Mouse (Mus musculus) liver, embryonic 12.5 days (tissue): ENCODE measurements around the gene Trip10. TPM values are rescaled to one million over a fixed set of nuclear protein-coding genes. Genes with fewer than 3 reads are reported as not detected.

Source experiments
- ATAC-seq: fragments of 200-750 bp; cut with Nextera tagmentation; 2 replicates; pipeline ENCODE4 v1.8.0; 2017; ENCODE audit warnings: moderate number of reproducible peaks, mild to moderate bottlenecking, moderate library complexity
- H3K27ac ChIP-seq: fragments of 300-500 bp; sonication (generic); 2 replicates; pipeline ENCODE4 v1.5.1; 2016; ENCODE audit warnings: mild to moderate bottlenecking
- H3K27me3 ChIP-seq: fragments of 300-500 bp; sonication (generic); replicated peaks from 2 replicates; pipeline ENCODE4 v1.6.1; 2016; ENCODE audit warnings: mild to moderate bottlenecking, moderate library complexity
- H3K36me3 ChIP-seq: fragments of 300-500 bp; sonication (generic); 2 replicates; pipeline ENCODE4 v1.6.1; 2016; ENCODE audit warnings: mild to moderate bottlenecking, moderate library complexity
- H3K4me1 ChIP-seq: fragments of 300-500 bp; sonication (generic); 2 replicates; pipeline ENCODE4 v1.6.1; 2016
- H3K4me2 ChIP-seq: fragments of 300-500 bp; sonication (generic); 2 replicates; pipeline ENCODE4 v1.6.1; 2016; ENCODE audit warnings: mild to moderate bottlenecking, moderate library complexity
- H3K4me3 ChIP-seq: fragments of 300-500 bp; sonication (generic); 2 replicates; pipeline ENCODE4 v1.5.1; 2016; ENCODE audit warnings: mild to moderate bottlenecking, moderate library complexity
- H3K9ac ChIP-seq: fragments of 300-500 bp; sonication (generic); 2 replicates; pipeline ENCODE4 v1.6.1; 2016; ENCODE audit warnings: mild to moderate bottlenecking, moderate library complexity
- H3K9me3 ChIP-seq: fragments of 300-500 bp; sonication (generic); replicated peaks from 2 replicates; pipeline ENCODE4 v1.6.1; 2016; ENCODE audit warnings: mild to moderate bottlenecking, moderate library complexity
- WGBS: fragments of 180-500 bp; shearing (Covaris S2); methylation state at CpG from one replicate; pipeline ENCODE4 v1.1.7; 2016; ENCODE audit not compliant: insufficient replicate concordance; 5-methylcytosine and 5-hydroxymethylcytosine counted together
- polyA plus RNA-seq: library from polyadenylated mRNA; unstranded; fragments of >200 nt; fragmentation: Nextera tagmentation; extraction: Ambion mirVana; gene quantifications from 2 replicates; pipeline ENCODE4 v1.2.1, GENCODE M21; 2016

The Trip10 gene
- polyA plus RNA-seq, 1 experiment from 2014 or later, result 15.3 TPM

DNA sequence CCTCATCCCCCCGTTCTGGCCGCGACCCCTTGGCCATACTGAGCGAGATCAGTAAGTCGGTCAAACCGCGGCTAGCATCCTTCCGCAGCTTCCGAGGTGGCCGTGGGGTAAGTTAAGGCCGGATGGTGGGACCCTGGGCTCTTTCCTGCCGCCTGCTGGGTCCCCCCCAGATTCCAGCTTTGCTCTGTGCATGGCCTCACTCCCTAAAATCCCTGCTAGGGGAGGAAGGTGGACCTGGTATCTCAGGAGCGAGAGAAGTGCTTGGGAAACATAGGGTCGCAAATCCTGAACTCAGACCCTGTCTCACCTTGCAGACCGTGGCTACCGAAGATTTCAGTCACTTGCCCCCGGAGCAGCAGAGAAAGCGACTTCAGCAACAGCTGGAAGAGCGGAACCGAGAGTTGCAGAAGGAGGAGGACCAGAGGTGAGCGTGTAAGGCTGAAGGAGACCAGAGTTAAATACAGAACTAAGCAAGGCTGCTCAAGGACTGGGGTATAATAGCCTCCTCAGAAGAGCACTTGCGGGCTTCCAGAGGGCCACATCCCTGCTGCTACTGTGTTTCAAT is 7.7 kb downstream of the Trip10 start:
- no peak for ATAC-seq
- no peak overlapping the region for H3K4me2 ChIP-seq
- H3K27ac ChIP-seq, result no peak overlapping the region
- WGBS, result 84% methylated on average over 22 of the region's 22 CpGs
- H3K9ac ChIP-seq, result no peak overlapping the region
- H3K9me3 ChIP-seq, result no peaks in the 10 kb centered on the region
- H3K27me3 ChIP-seq, result no peaks in the 10 kb centered on the region
- H3K4me3 ChIP-seq, result no peak overlapping the region
- H3K4me1 ChIP-seq, result peaks cover 6% of the 10 kb centered on the region
- H3K36me3 ChIP-seq, result peaks cover 68% of the 10 kb centered on the region

- Histone ChIP-seq H3K36me3 (peaks cover 77% of the 10 kb centered on the region), H3K4me1 (peaks cover 7% of the 10 kb centered on the region), H3K27me3 (no peaks in the 10 kb centered on the region), H3K9me3 (no peaks in the 10 kb centered on the region), H3K4me2 (no peak overlapping the region), H3K4me3 (no peak overlapping the region), H3K27ac (no peak overlapping the region), H3K9ac (no peak overlapping the region)
- no peak for ATAC-seq
- 82% methylated on average over 3 of the region's 3 CpGs for WGBS
These were observed 8.9 kb downstream of the Trip10 start for GRCm38 (mm10) chr17:57258191-57258590.

DNA sequence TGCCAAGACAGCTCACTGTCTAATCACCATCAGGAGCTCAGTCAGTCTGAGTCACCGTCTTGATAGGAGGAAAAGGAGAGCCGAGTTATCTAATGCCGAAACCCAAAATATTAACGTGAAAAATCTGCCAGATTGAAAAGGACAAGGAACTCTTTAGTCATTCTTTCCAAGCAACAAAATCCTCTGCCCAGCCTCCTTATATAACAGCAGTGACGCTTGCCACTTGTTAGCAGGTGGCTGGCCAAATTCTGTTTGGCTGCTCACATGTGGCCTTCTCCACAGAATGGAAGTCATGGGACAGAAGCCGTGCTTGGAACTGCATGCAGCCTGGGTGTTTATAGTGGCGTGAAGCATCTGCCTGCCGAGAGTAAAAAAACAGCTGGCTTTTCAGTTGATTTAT is 10.5 kb downstream of the Trip10 start:
- H3K9me3 ChIP-seq, result no peaks in the 10 kb centered on the region
- H3K9ac ChIP-seq, result no peak overlapping the region
- 82% methylated on average over 8 of the region's 8 CpGs for WGBS
- no peak overlapping the region for H3K27ac ChIP-seq
- H3K4me2 ChIP-seq, result no peak overlapping the region
- no peaks in the 10 kb centered on the region for H3K27me3 ChIP-seq
- H3K36me3 ChIP-seq, result peaks cover 63% of the 10 kb centered on the region
- H3K4me1 ChIP-seq, result peaks cover 21% of the 10 kb centered on the region
- ATAC-seq, result no peak
- no peak overlapping the region for H3K4me3 ChIP-seq

GRCm38 (mm10) chr17:57260351-57260750 is 11.1 kb downstream of the Trip10 start:
- peaks cover 57% of the 10 kb centered on the region for H3K36me3 ChIP-seq
- no peak overlapping the region for H3K4me3 ChIP-seq
- no peak overlapping the region for H3K27ac ChIP-seq
- no peak for ATAC-seq
- H3K4me1 ChIP-seq, result peaks cover 27% of the 10 kb centered on the region
- no peak overlapping the region for H3K9ac ChIP-seq
- 82% methylated on average over 9 of the region's 9 CpGs for WGBS
- H3K4me2 ChIP-seq, result no peak overlapping the region
- H3K9me3 ChIP-seq, result no peaks in the 10 kb centered on the region
- H3K27me3 ChIP-seq, result no peaks in the 10 kb centered on the region

DNA sequence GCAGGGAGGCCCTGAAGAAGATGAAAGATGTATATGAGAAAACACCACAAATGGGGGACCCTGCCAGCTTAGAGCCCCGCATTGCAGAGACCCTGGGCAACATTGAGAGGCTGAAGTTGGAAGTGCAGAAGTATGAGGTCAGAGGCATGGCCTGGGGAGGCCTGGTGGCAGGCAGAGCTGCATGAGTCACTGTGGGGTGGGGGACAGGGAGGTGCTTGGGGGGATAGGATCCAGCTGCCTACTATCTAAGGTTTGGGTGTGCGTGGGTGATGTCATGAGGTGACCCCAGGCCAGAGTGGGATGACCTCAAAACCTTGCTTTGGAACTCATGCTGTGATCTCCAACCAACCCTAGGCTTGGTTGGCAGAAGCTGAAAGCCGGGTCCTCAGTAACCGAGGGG is 12.0 kb downstream of the Trip10 start:
- H3K4me3 ChIP-seq, result no peak overlapping the region
- peaks cover 30% of the 10 kb centered on the region for H3K4me1 ChIP-seq
- H3K4me2 ChIP-seq, result no peak overlapping the region
- no peak overlapping the region for H3K9ac ChIP-seq
- no peak overlapping the region for H3K27ac ChIP-seq
- H3K36me3 ChIP-seq, result peaks cover 49% of the 10 kb centered on the region
- no peak for ATAC-seq
- WGBS, result 84% methylated on average over 4 of the region's 4 CpGs
- H3K27me3 ChIP-seq, result no peaks in the 10 kb centered on the region
- no peaks in the 10 kb centered on the region for H3K9me3 ChIP-seq

- Histone ChIP-seq H3K36me3 (peaks cover 44% of the 10 kb centered on the region), H3K9ac (no peak overlapping the region), H3K9me3 (no peaks in the 10 kb centered on the region), H3K27ac (no peak overlapping the region), H3K4me1 (peaks cover 30% of the 10 kb centered on the region), H3K4me3 (no peak overlapping the region), H3K4me2 (no peak overlapping the region), H3K27me3 (no peaks in the 10 kb centered on the region)
- 0% methylated on average over 1 of the region's 1 CpGs for WGBS
- no peak for ATAC-seq
These were observed 12.5 kb downstream of the Trip10 start for GRCm38 (mm10) chr17:57261796-57262195.

- ATAC-seq, result no peak
- Histone ChIP-seq H3K27ac (no peak overlapping the region), H3K4me2 (no peak overlapping the region), H3K36me3 (peaks cover 34% of the 10 kb centered on the region), H3K9ac (no peak overlapping the region), H3K4me3 (no peak overlapping the region), H3K9me3 (no peaks in the 10 kb centered on the region), H3K4me1 (peaks cover 30% of the 10 kb centered on the region), H3K27me3 (no peaks in the 10 kb centered on the region)
- WGBS, result 81% methylated on average over 17 of the region's 17 CpGs
These were observed 13.8 kb downstream of the Trip10 start for GRCm38 (mm10) chr17:57262901-57263550.

DNA sequence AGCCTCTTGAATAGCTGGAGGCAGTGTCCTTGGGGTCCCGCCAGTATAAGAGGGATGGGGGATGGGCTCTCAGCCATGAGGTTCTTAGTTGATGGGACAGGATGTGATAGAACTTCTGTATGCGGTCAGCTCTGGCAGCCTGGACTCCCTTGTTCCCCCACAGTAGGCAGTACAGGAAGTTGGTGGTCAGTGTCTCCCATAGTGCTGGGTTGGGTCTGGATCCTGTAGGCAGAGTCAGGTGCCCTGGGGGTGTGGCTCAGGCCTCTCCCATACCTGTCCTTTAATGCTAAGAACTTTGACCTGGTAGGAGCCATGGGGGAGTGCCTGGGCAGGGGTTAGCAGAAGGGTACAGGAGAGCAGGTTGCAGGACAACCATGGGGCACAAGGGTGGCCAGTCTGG is 14.9 kb downstream of the Trip10 start:
- Histone ChIP-seq H3K4me2 (0 out of 2 replicates have a peak overlapping the region, but pooled peaks have one; percentile 45), H3K9ac (no peak overlapping the region), H3K4me1 (peaks cover 30% of the 10 kb centered on the region), H3K27me3 (no peaks in the 10 kb centered on the region), H3K36me3 (peaks cover 29% of the 10 kb centered on the region), H3K4me3 (no peak overlapping the region), H3K9me3 (no peaks in the 10 kb centered on the region), H3K27ac (no peak overlapping the region)
- WGBS, result 35% methylated on average over 2 of the region's 2 CpGs
- ATAC-seq, result peak; percentile 41

- Histone ChIP-seq H3K9ac (no peak overlapping the region), H3K27ac (no peak overlapping the region), H3K4me3 (no peak overlapping the region), H3K4me1 (peaks cover 30% of the 10 kb centered on the region), H3K36me3 (peaks cover 29% of the 10 kb centered on the region), H3K27me3 (no peaks in the 10 kb centered on the region), H3K4me2 (peak overlapping the region; percentile 45), H3K9me3 (no peaks in the 10 kb centered on the region)
- ATAC-seq, result peak; percentile 84
- 32% methylated on average over 21 of the region's 22 CpGs for WGBS
These were observed 16.0 kb downstream of the Trip10 start for GRCm38 (mm10) chr17:57264972-57265945.

GRCm38 (mm10) chr17:57267556-57268126 is 18.4 kb downstream of the Trip10 start:
- Histone ChIP-seq H3K4me3 (no peak overlapping the region), H3K4me2 (no peak overlapping the region), H3K36me3 (peaks cover 5% of the 10 kb centered on the region; the same call in 1 of the 2 replicates), H3K27me3 (peaks cover 18% of the 10 kb centered on the region), H3K27ac (no peak overlapping the region), H3K9ac (no peak overlapping the region), H3K9me3 (no peaks in the 10 kb centered on the region), H3K4me1 (peaks cover 23% of the 10 kb centered on the region)
- WGBS, result 72% methylated on average over 6 of the region's 6 CpGs
- no peak for ATAC-seq

- ATAC-seq, result no peak
- 57% methylated on average over 9 of the region's 9 CpGs for WGBS
- Histone ChIP-seq H3K4me1 (peaks cover 18% of the 10 kb centered on the region), H3K27ac (no peak overlapping the region), H3K9me3 (no peaks in the 10 kb centered on the region), H3K27me3 (peaks cover 55% of the 10 kb centered on the region), H3K9ac (no peak overlapping the region), H3K36me3 (no peaks in the 10 kb centered on the region), H3K4me3 (no peak overlapping the region), H3K4me2 (no peak overlapping the region)
These were observed 22.0 kb downstream of the Trip10 start for GRCm38 (mm10) chr17:57271301-57271700.

- Histone ChIP-seq H3K4me3 (no peak overlapping the region), H3K9me3 (no peaks in the 10 kb centered on the region), H3K9ac (no peak overlapping the region), H3K27me3 (peaks cover 57% of the 10 kb centered on the region), H3K4me2 (no peak overlapping the region), H3K36me3 (no peaks in the 10 kb centered on the region), H3K4me1 (peaks cover 33% of the 10 kb centered on the region), H3K27ac (no peak overlapping the region)
- WGBS, result 23% methylated on average over 6 of the region's 7 CpGs
- ATAC-seq, result no peak
These were observed 24.6 kb downstream of the Trip10 start for GRCm38 (mm10) chr17:57273846-57274245.
